7 mouse cellular contexts compared by ENCODE assay signal in genomic region chr7:134287570-134288222, GRCm38 (mm10). TPM values are rescaled to one million over a fixed set of nuclear protein-coding genes. Genes with fewer than 3 reads are reported as not detected.
A peak's percentile ranks its signal among the peaks of the same experiment; 100 is the strongest.
DNase-seq lines count a peak whose midpoint lies in the region; ATAC-seq lines count a peak whose summit lies in the region.

No protein-coding gene starts in this region.

- no peak overlapping the region for H3K4me3 ChIP-seq in heart, embryonic 11.5 days (ENCODE audit: low read depth, low read length)

- H3K4me1 ChIP-seq in heart, embryonic 11.5 days (ENCODE audit: control insufficient read depth, insufficient read depth, low read length), result 0 out of 2 replicates have a peak, but pooled peaks cover 8% of the 10 kb centered on the region

- H3K9me3 ChIP-seq in heart, embryonic 11.5 days (replicated peaks; ENCODE audit: control insufficient read depth, low read length), result no peaks in the 10 kb centered on the region

- H3K36me3 ChIP-seq in heart, embryonic 11.5 days (ENCODE audit: control insufficient read depth, insufficient read depth, low read length), result no peaks in the 10 kb centered on the region

- H3K27ac ChIP-seq in heart, embryonic 11.5 days (ENCODE audit: low read depth, low read length), result no peak overlapping the region; the same call in 1 of the 2 replicates

- H3K9ac ChIP-seq in heart, embryonic 11.5 days (ENCODE audit: low read depth, low read length), result no peak overlapping the region

- 29% methylated on average over 6 of the region's 6 CpGs for WGBS in heart, embryonic 11.5 days (ENCODE audit: insufficient replicate concordance)

- H3K27me3 ChIP-seq in heart, embryonic 11.5 days (ENCODE audit: control insufficient read depth, insufficient read depth, low read length), result no peaks in the 10 kb centered on the region

- peak; percentile 12 for DNase-seq in retina, postnatal 1 day
- no peak for DNase-seq in retina, embryonic 14.5 days (ENCODE audit: low spot score)
- peak; percentile 54 to 68 for DNase-seq in kidney, postnatal 4 days
- no peak for DNase-seq in cerebellum, postnatal 25 days
- no peak for DNase-seq in c-Kit-positive CD71-positive TER-119-positive erythroid progenitor cells, embryonic 14.5 days (ENCODE audit: low spot score)

- peak; percentile 52; the same call in 1 of the 2 replicates for ATAC-seq in heart, embryonic 11.5 days (replicated peaks; ENCODE audit: insufficient number of reproducible peaks, low FRiP score, low TSS enrichment)
- no peak for ATAC-seq in frontal cortex, adult (ENCODE audit: low TSS enrichment)

- H3K4me2 ChIP-seq in heart, embryonic 11.5 days, result no peak overlapping the region

RNA-seq across cellular contexts. Expression of gene Adam12, which starts 55.8 kb away (rescaled TPM):
- 5.6 and 8.8 TPM in 2 replicates for polyA plus RNA-seq in heart, embryonic 11.5 days (2014; fragmentation: Nextera tagmentation; extraction: Ambion mirVana)

Comparison
In these comparisons a context has a peak if more than half of its experiments do, and no peak if none do; other contexts are left out.
1. DNase-seq: peak in retina, postnatal 1 day (single experiment) and kidney, postnatal 4 days (2 of 2); none in retina, embryonic 14.5 days (single experiment), cerebellum, postnatal 25 days (0 of 2) and c-Kit-positive CD71-positive TER-119-positive erythroid progenitor cells, embryonic 14.5 days (single experiment).